Mouse (Mus musculus) MEL (cell line): ENCODE measurements at regions not wholly inside any gene's neighbourhood (a gene's known extent, or its start where the extent isn't known, plus 50 kb on each side); places are given as distances from the start of the nearest gene placed in this dataset.

Source experiments
- DNase-seq: peaks from one replicate; pipeline ENCODE4 v3.0.0; 2011; ENCODE audit warnings: low read depth, low spot score
- H3K27ac ChIP-seq: 2 replicates; pipeline ENCODE4 v1.5.1; 2012; ENCODE audit warnings: low read depth, mild to moderate bottlenecking, control low read depth, low read length, moderate library complexity; ENCODE audit not compliant: control insufficient read depth
- H3K27me3 ChIP-seq, 2 experiments: fragments of 150-350 bp in 1 of 2; sonication (generic) in 1 of 2; 2 replicates each; pipeline ENCODE4 v1.6.1; 2012; ENCODE audit warnings: low read length in 2 of 2, mild to moderate bottlenecking in 2 of 2, improper control_type of control experiment in 1 of 2, moderate library complexity in 1 of 2; ENCODE audit not compliant: insufficient read depth in 2 of 2, control insufficient read depth in 1 of 2
- H3K36me3 ChIP-seq, 2 experiments: 2 replicates each; pipeline ENCODE4 v1.6.1; 2012 to 2014; ENCODE audit warnings: low read length in 2 of 2, improper control_type of control experiment in 1 of 2, inconsistent platforms in 1 of 2, mild to moderate bottlenecking in 1 of 2; ENCODE audit not compliant: insufficient read depth in 2 of 2, control insufficient read depth in 1 of 2
- H3K4me1 ChIP-seq, 2 experiments: fragments of 150-350 bp in 1 of 2; sonication (generic) in 1 of 2; 2 replicates each; pipeline ENCODE4 v1.6.1; 2012; ENCODE audit warnings: low read length in 2 of 2, improper control_type of control experiment in 1 of 2, mild to moderate bottlenecking in 1 of 2; ENCODE audit not compliant: insufficient read depth in 2 of 2, control insufficient read depth in 1 of 2
- H3K4me3 ChIP-seq, 2 experiments: fragments of 150-350 bp in 1 of 2; sonication (generic) in 1 of 2; 2 replicates each; pipeline ENCODE4 v1.5.1; 2012; ENCODE audit warnings: low read depth in 2 of 2, low read length in 2 of 2, mild to moderate bottlenecking in 2 of 2, moderate library complexity in 2 of 2, control low read depth in 1 of 2, improper control_type of control experiment in 1 of 2; ENCODE audit not compliant: control insufficient read depth in 1 of 2, insufficient read depth in 1 of 2
- H3K79me2 ChIP-seq: 2 replicates; pipeline ENCODE4 v1.6.1; 2012; ENCODE audit warnings: mild to moderate bottlenecking, low read length, moderate library complexity; ENCODE audit not compliant: control insufficient read depth, poor library complexity, insufficient read depth
- H3K9ac ChIP-seq: 2 replicates; pipeline ENCODE4 v1.6.1; 2012; ENCODE audit warnings: low read depth, mild to moderate bottlenecking, control low read depth, low read length, moderate library complexity; ENCODE audit not compliant: control insufficient read depth, poor library complexity, severe bottlenecking
- H3K9me3 ChIP-seq: fragments of 150-350 bp; sonication (generic); replicated peaks from 2 replicates; pipeline ENCODE4 v1.6.1; 2012; ENCODE audit warnings: mild to moderate bottlenecking, low read length, improper control_type of control experiment, moderate library complexity; ENCODE audit not compliant: insufficient read depth
- CHD2 ChIP-seq: IDR thresholded peaks from 2 replicates; pipeline ENCODE4 v1.6.1; 2011; ENCODE audit warnings: low read length, improper control_type of control experiment
- CTCF ChIP-seq, 3 experiments: IDR thresholded peaks in 2 of 3; conservative IDR thresholded peaks in 1 of 3; 2 replicates each; pipeline ENCODE4 v1.5.1; 2011 to 2012; ENCODE audit warnings: low read length in 3 of 3, low read depth in 2 of 3, mild to moderate bottlenecking in 2 of 3, improper control_type of control experiment in 1 of 3, inconsistent platforms in 1 of 3, mixed read lengths in 1 of 3, moderate library complexity in 1 of 3; ENCODE audit not compliant: control insufficient read depth in 1 of 3, insufficient read depth in 1 of 3, poor library complexity in 1 of 3, severe bottlenecking in 1 of 3
- E2F4 ChIP-seq: IDR thresholded peaks from 2 replicates; pipeline ENCODE4 v1.6.1; 2011; ENCODE audit warnings: low read depth, low read length, improper control_type of control experiment, borderline replicate concordance
- EP300 ChIP-seq, 2 experiments: IDR thresholded peaks; 2 replicates each; pipeline ENCODE4 v1.6.1; 2011; ENCODE audit warnings: improper control_type of control experiment in 2 of 2, low read length in 2 of 2, low read depth in 1 of 2, mild to moderate bottlenecking in 1 of 2
- ETS1 ChIP-seq: IDR thresholded peaks from 2 replicates; pipeline ENCODE4 v1.6.1; 2012; ENCODE audit warnings: low read depth, mild to moderate bottlenecking, inconsistent platforms, low read length, improper control_type of control experiment, moderate library complexity
- GABPA ChIP-seq: IDR thresholded peaks from 2 replicates; pipeline ENCODE4 v1.6.1; 2012; ENCODE audit warnings: low read depth, mild to moderate bottlenecking, inconsistent platforms, low read length, improper control_type of control experiment, moderate library complexity
- HCFC1 ChIP-seq: IDR thresholded peaks from 2 replicates; pipeline ENCODE4 v1.6.1; 2012; ENCODE audit warnings: low read depth, mild to moderate bottlenecking, inconsistent platforms, low read length, improper control_type of control experiment, moderate library complexity
- KAT2A ChIP-seq: conservative IDR thresholded peaks from 2 replicates; pipeline ENCODE4 v1.6.1; 2012; ENCODE audit warnings: low read depth, low read length, improper control_type of control experiment, inconsistent platforms
- MAFK ChIP-seq: IDR thresholded peaks from 2 replicates; pipeline ENCODE4 v1.6.1; 2011; ENCODE audit warnings: low read depth, mild to moderate bottlenecking, low read length, improper control_type of control experiment, borderline replicate concordance
- MAX ChIP-seq: IDR thresholded peaks from 2 replicates; pipeline ENCODE4 v1.6.1; 2011; ENCODE audit warnings: low read length, improper control_type of control experiment
- MAZ ChIP-seq: IDR thresholded peaks from 2 replicates; pipeline ENCODE4 v1.6.1; 2012; ENCODE audit warnings: low read depth, mild to moderate bottlenecking, inconsistent platforms, low read length, improper control_type of control experiment
- MEF2A ChIP-seq: IDR thresholded peaks from 2 replicates; pipeline ENCODE4 v1.6.1; 2014; ENCODE audit warnings: low read depth, mild to moderate bottlenecking, inconsistent platforms, low read length, improper control_type of control experiment; ENCODE audit not compliant: poor library complexity, insufficient replicate concordance, severe bottlenecking; ENCODE audit errors: extremely low read depth
- MYB ChIP-seq: IDR thresholded peaks from 2 replicates; pipeline ENCODE4 v1.6.1; 2011; ENCODE audit warnings: mild to moderate bottlenecking, low read depth, low read length, improper control_type of control experiment
- NELFE ChIP-seq: IDR thresholded peaks from 2 replicates; pipeline ENCODE4 v1.6.1; 2011; ENCODE audit warnings: low read depth, low read length, improper control_type of control experiment
- POLR2AphosphoS2 ChIP-seq: IDR thresholded peaks from 2 replicates; pipeline ENCODE4 v1.6.1; 2011; ENCODE audit warnings: low read length, improper control_type of control experiment
- RAD21 ChIP-seq: IDR thresholded peaks from 2 replicates; pipeline ENCODE4 v1.6.1; 2011; ENCODE audit warnings: mild to moderate bottlenecking, low read depth, low read length, improper control_type of control experiment
- RCOR1 ChIP-seq: IDR thresholded peaks from 2 replicates; pipeline ENCODE4 v1.6.1; 2012; ENCODE audit warnings: low read depth, mild to moderate bottlenecking, inconsistent platforms, low read length, improper control_type of control experiment
- SIN3A ChIP-seq: IDR thresholded peaks from 2 replicates; pipeline ENCODE4 v1.6.1; 2012; ENCODE audit warnings: low read length, improper control_type of control experiment, inconsistent platforms
- TAL1 ChIP-seq: IDR thresholded peaks from 2 replicates; pipeline ENCODE4 v1.6.1; 2012; ENCODE audit warnings: mild to moderate bottlenecking, inconsistent platforms, low read length, moderate library complexity, mixed read lengths
- TCF12 ChIP-seq: IDR thresholded peaks from 2 replicates; pipeline ENCODE4 v1.6.1; 2014; ENCODE audit warnings: low read depth, mild to moderate bottlenecking, inconsistent platforms, low read length, improper control_type of control experiment, moderate library complexity
- USF1 ChIP-seq: IDR thresholded peaks from 2 replicates; pipeline ENCODE4 v1.6.1; 2014; ENCODE audit warnings: low read depth, mild to moderate bottlenecking, inconsistent platforms, low read length, improper control_type of control experiment, moderate library complexity
- USF2 ChIP-seq, 2 experiments: IDR thresholded peaks; 2 replicates each; pipeline ENCODE4 v1.6.1; 2011 to 2012; ENCODE audit warnings: improper control_type of control experiment in 2 of 2, low read length in 2 of 2, borderline replicate concordance in 1 of 2, inconsistent platforms in 1 of 2, low read depth in 1 of 2, mild to moderate bottlenecking in 1 of 2; ENCODE audit not compliant: insufficient read depth in 1 of 2
- ZC3H11A ChIP-seq: IDR thresholded peaks from 2 replicates; pipeline ENCODE4 v1.6.1; 2012; ENCODE audit warnings: low read depth, mild to moderate bottlenecking, inconsistent platforms, low read length, improper control_type of control experiment
- ZMIZ1 ChIP-seq: IDR thresholded peaks from 2 replicates; pipeline ENCODE4 v1.6.1; 2012; ENCODE audit warnings: low read depth, mild to moderate bottlenecking, inconsistent platforms, low read length, improper control_type of control experiment, moderate library complexity
- ZNF384 ChIP-seq: IDR thresholded peaks from 2 replicates; pipeline ENCODE4 v1.6.1; 2012; ENCODE audit warnings: low read depth, mild to moderate bottlenecking, inconsistent platforms, low read length, improper control_type of control experiment

GRCm38 (mm10) chr11:112910309-112910708, 128.3 kb downstream of the Sox9 start:
- no peak overlapping the region for H3K27ac ChIP-seq
- H3K27me3 ChIP-seq, result no peaks in the 10 kb centered on the region
- no peaks in the 10 kb centered on the region for H3K4me1 ChIP-seq
- no peaks in the 10 kb centered on the region for H3K79me2 ChIP-seq
- DNase-seq, result no peak
- TF ChIP-seq E2F4 (no peak), MAX (no peak), SIN3A (no peak), TAL1 (no peak), EP300 (IDR thresholded peaks at IDR 0.05; ENCODE audit: low read depth in 1 of 2, low read length in 2 of 2) (no peak), ZNF384 (no peak), RCOR1 (no peak), MYB (no peak), ZC3H11A (no peak), TCF12 (no peak), ETS1 (no peak), NELFE (no peak), USF2 (IDR thresholded peaks at IDR 0.05; ENCODE audit: borderline replicate concordance in 1 of 2, insufficient read depth in 1 of 2, low read depth in 1 of 2, low read length in 2 of 2) (no peak), RAD21 (no peak), HCFC1 (no peak), POLR2AphosphoS2 (no peak), MEF2A (no peak), MAFK (no peak), GABPA (no peak), MAZ (no peak)
- TF ChIP-seq, all 39 proteins: peak for 0
- Histone ChIP-seq H3K9ac (no peak overlapping the region), H3K4me3 (no peak overlapping the region), H3K9me3 (no peaks in the 10 kb centered on the region), H3K36me3 (no peaks in the 10 kb centered on the region)

- TF ChIP-seq ETS1, result no peak
- TF ChIP-seq SIN3A, result no peak
- TF ChIP-seq E2F4, result no peak
- TF ChIP-seq RAD21, result no peak
- no peak for TF ChIP-seq POLR2AphosphoS2
- no peak for TF ChIP-seq ZMIZ1
- TF ChIP-seq KAT2A, result no peak
- no peak for TF ChIP-seq TAL1
- no peak for TF ChIP-seq USF1
- TF ChIP-seq CHD2, result no peak
- TF ChIP-seq CTCF (IDR thresholded peaks at IDR 0.05 in 2 of 3, conservative IDR thresholded peaks at IDR 0.05 in 1 of 3; ENCODE audit: control insufficient read depth in 1 of 3, insufficient read depth in 1 of 3, low read depth in 2 of 3, low read length in 3 of 3, poor library complexity in 1 of 3, severe bottlenecking in 1 of 3), result no peak
- no peaks in the 10 kb centered on the region for H3K27me3 ChIP-seq
- H3K36me3 ChIP-seq, result no peaks in the 10 kb centered on the region
- no peak for DNase-seq
- H3K9me3 ChIP-seq, result no peaks in the 10 kb centered on the region
- H3K4me1 ChIP-seq, result no peaks in the 10 kb centered on the region
- no peak overlapping the region for H3K27ac ChIP-seq
- H3K4me3 ChIP-seq, result no peak overlapping the region
- no peak overlapping the region for H3K9ac ChIP-seq
- H3K79me2 ChIP-seq, result no peaks in the 10 kb centered on the region
These were observed 130.9 kb downstream of the Sox9 start for GRCm38 (mm10) chr11:112912875-112913274.
